Mouse (Mus musculus) heart, adult 2 months (tissue): ENCODE data around the gene Mta2.

Experiments used
- CTCF ChIP-seq: fragments of 200-600 bp; IDR thresholded peaks from 2 replicates; pipeline ENCODE4 v1.8.1; 2022; ENCODE audit warnings: antibody characterized with exemption, mild to moderate bottlenecking, moderate library complexity
- EP300 ChIP-seq: fragments of 200-500 bp; IDR thresholded peaks from 2 replicates; pipeline ENCODE4 v1.6.1; 2011; ENCODE audit warnings: low read depth, low read length, control low read depth; ENCODE audit not compliant: insufficient read depth
- POLR2A ChIP-seq: fragments of 200-500 bp; IDR thresholded peaks from 2 replicates; pipeline ENCODE4 v1.6.1; 2011; ENCODE audit warnings: mild to moderate bottlenecking, low read depth, low read length, control low read depth; ENCODE audit not compliant: insufficient read depth

DNA sequence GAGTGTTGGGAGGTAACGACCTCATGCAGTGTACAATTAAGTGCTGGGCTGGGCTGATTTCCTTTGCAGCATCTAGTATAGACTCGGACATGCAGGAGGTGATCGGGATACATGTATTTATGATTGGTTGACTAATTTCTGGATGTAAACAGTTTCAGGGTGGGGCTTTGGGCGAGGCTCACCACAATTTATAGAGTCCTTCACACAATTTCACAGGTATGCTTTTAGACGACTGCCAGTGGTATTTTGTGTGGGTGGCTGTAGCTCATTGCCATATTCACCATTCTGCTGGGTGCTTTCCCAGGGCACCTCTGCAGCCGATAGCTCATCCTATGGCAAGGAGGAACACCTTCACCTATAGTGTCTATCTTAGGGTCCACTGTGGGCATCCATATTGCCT lies 56.9 kb downstream of the Mta2 start:
- TF ChIP-seq EP300 (no peak), POLR2A (no peak), CTCF (no peak)
